Mouse (Mus musculus): ENCODE data around the gene Arhgap42. TPM values are rescaled to one million over a fixed set of nuclear protein-coding genes. Genes with fewer than 3 reads are reported as not detected.
A peak's percentile ranks its signal among the peaks of the same experiment; 100 is the strongest.

The Arhgap42 gene
- polyA plus RNA-seq, 1 experiment from 2014 or later: 23.4 TPM

DNA sequence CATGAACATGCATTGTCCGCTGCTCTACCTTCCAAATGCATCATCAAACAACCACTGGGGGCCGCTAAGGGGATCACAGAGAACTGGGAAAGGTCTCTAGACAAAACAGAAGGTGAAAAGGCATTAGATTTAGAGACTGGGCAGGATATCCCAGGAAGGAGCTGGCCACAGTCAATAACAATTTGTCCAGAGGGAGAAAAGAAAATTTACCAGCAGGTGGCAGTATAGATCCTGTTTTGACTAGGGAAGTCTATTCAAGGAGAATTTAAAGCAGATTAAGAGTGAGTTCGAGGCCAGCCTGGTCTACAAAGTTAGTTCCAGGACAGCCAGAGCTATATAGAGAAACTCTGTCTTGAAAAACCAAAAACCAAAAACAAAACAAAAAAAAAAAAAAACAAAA is 189.7 kb downstream of the Arhgap42 start:
- Histone ChIP-seq H3K4me3 (ENCODE audit: low read depth, low read length) (no peak overlapping the region), H3K4me1 (replicated peaks; ENCODE audit: control insufficient read depth, insufficient read depth, low read length) (no peaks in the 10 kb centered on the region), H3K36me3 (ENCODE audit: control insufficient read depth, insufficient read depth) (peaks cover 17% of the 10 kb centered on the region; the same call in 1 of the 2 replicates), H3K27me3 (replicated peaks; ENCODE audit: control insufficient read depth, insufficient read depth, low read length) (no peaks in the 10 kb centered on the region), H3K9me3 (ENCODE audit: control insufficient read depth) (no peaks in the 10 kb centered on the region), H3K9ac (ENCODE audit: low read depth, low read length) (no peak overlapping the region), H3K27ac (ENCODE audit: low read depth, low read length) (no peak overlapping the region), H3K4me2 (replicated peaks; ENCODE audit: low read depth) (no peak overlapping the region)
- WGBS: 57% methylated on average over 3 of the region's 3 CpGs
- peak; percentile 63 for TF ChIP-seq CTCF (IDR thresholded peaks at IDR 0.05; ENCODE audit: low read depth)
- no peak for ATAC-seq

DNA sequence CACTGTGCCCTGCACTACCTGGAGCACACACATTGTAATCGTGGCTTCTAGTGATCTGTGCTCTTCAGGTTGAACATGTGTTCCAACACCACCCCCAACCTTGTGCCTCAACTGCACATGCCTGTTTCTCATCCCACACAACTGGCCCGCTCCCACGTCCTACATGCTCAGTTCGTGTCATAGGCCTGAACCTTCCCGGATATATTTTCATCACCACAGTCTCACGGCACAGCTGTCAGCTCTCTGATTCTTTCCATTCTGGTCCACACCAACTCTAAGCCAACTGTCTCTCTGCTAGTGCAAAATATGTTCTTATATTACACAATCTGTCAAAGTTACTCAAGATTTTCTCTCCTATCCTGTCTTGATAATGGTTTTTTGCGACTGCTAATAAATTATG is 197.9 kb downstream of the Arhgap42 start:
- H3K27me3 ChIP-seq (replicated peaks; ENCODE audit: control insufficient read depth, insufficient read depth, low read length): no peaks in the 10 kb centered on the region
- no peak overlapping the region for H3K4me3 ChIP-seq (ENCODE audit: low read depth, low read length)
- no peak for TF ChIP-seq CTCF (IDR thresholded peaks at IDR 0.05; ENCODE audit: low read depth)
- H3K27ac ChIP-seq (ENCODE audit: low read depth, low read length): no peak overlapping the region
- 93% methylated on average over 7 of the region's 7 CpGs for WGBS
- no peaks in the 10 kb centered on the region for H3K9me3 ChIP-seq (ENCODE audit: control insufficient read depth)
- no peak overlapping the region for H3K4me2 ChIP-seq (replicated peaks; ENCODE audit: low read depth)
- 0 out of 2 replicates have a peak, but pooled peaks cover 7% of the 10 kb centered on the region for H3K36me3 ChIP-seq (ENCODE audit: control insufficient read depth, insufficient read depth)
- H3K4me1 ChIP-seq (replicated peaks; ENCODE audit: control insufficient read depth, insufficient read depth, low read length): no peaks in the 10 kb centered on the region
- H3K9ac ChIP-seq (ENCODE audit: low read depth, low read length): no peak overlapping the region
- no peak for ATAC-seq

DNA sequence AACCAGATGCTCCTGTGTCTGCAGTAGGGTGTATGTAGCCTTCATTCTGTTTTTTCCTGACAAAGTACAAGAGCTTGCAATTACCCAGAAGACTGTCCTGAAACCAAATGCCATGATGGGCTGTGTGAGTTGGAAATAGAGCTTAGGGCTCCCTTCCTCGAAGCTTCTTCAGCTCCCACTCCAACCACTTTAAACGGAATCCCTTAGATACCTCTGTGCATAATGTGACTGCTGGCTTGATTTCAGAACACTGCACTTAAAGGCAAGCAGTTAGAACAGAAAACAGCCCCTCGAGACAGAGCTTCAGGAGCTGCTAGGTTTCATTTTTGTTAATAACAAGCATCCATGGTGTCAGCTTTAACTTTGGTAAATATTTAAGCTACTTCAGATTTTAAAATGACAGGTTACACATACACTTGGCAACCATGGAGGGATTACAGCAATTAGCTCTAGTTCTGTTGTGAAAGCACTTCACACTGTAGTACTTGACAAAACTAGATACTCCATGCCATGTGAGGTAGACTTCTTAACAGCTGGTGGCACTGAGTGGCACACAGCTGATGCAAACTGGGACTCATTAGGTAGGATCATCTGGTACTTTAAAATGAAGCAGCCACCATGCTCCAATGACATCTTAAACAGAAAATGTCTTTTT is 201.8 kb downstream of the Arhgap42 start:
- Histone ChIP-seq H3K9ac (ENCODE audit: low read depth, low read length) (no peak overlapping the region), H3K4me1 (replicated peaks; ENCODE audit: control insufficient read depth, insufficient read depth, low read length) (no peaks in the 10 kb centered on the region), H3K4me3 (ENCODE audit: low read depth, low read length) (no peak overlapping the region), H3K4me2 (replicated peaks; ENCODE audit: low read depth) (no peak overlapping the region), H3K27ac (ENCODE audit: low read depth, low read length) (no peak overlapping the region), H3K27me3 (replicated peaks; ENCODE audit: control insufficient read depth, insufficient read depth, low read length) (no peaks in the 10 kb centered on the region), H3K36me3 (ENCODE audit: control insufficient read depth, insufficient read depth) (peaks cover 19% of the 10 kb centered on the region), H3K9me3 (ENCODE audit: control insufficient read depth) (no peaks in the 10 kb centered on the region)
- 65% methylated on average over 3 of the region's 3 CpGs for WGBS
- no peak for TF ChIP-seq CTCF (IDR thresholded peaks at IDR 0.05; ENCODE audit: low read depth)
- ATAC-seq: no peak

DNA sequence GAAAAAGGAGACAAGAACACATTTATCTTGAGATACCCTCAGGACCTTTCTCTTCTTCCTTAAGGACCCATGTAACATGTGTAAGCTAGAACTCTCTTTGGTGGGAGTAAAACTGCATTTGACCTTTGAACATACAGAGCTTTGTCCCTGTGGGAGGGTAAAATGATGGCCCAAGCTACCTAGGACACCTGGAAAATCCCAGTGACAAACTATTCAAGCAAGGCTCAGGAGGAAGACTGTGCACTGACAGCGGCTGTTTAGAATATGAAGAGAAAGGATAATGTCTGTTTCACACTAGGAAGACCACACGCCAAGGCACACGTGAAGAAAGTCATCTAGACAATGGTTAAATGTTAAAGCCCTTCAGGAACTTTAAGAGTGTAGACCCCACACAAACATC is 211.0 kb downstream of the Arhgap42 start:
- H3K36me3 ChIP-seq (ENCODE audit: control insufficient read depth, insufficient read depth): peaks cover 29% of the 10 kb centered on the region
- H3K27me3 ChIP-seq (replicated peaks; ENCODE audit: control insufficient read depth, insufficient read depth, low read length): no peaks in the 10 kb centered on the region
- WGBS: 89% methylated on average over 3 of the region's 3 CpGs
- no peak overlapping the region for H3K4me2 ChIP-seq (replicated peaks; ENCODE audit: low read depth)
- no peak overlapping the region for H3K9ac ChIP-seq (ENCODE audit: low read depth, low read length)
- H3K4me3 ChIP-seq (ENCODE audit: low read depth, low read length): no peak overlapping the region
- H3K4me1 ChIP-seq (replicated peaks; ENCODE audit: control insufficient read depth, insufficient read depth, low read length): no peaks in the 10 kb centered on the region
- TF ChIP-seq CTCF (IDR thresholded peaks at IDR 0.05; ENCODE audit: low read depth): no peak
- ATAC-seq: no peak
- no peaks in the 10 kb centered on the region for H3K9me3 ChIP-seq (ENCODE audit: control insufficient read depth)
- no peak overlapping the region for H3K27ac ChIP-seq (ENCODE audit: low read depth, low read length)

DNA sequence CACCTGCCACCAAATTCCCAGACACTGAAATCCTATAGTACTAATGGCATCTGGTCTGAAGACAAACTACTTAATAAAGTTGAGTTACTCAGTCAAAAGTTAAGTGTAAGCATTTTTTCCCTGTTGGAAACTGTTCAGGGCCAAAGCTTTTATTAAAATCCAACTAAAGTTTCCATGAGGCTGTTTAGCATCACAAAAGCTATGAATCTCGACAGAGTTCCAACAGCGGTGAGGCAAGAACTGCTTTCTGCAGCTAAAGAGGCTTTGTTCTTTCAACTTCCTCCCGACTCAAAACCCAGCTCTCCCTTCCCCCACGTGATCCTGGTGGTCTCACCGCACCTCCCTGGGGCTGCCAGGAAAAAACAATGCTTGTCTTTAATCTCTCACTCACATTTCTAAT is 211.5 kb downstream of the Arhgap42 start:
- Histone ChIP-seq H3K4me1 (replicated peaks; ENCODE audit: control insufficient read depth, insufficient read depth, low read length) (no peaks in the 10 kb centered on the region), H3K4me3 (ENCODE audit: low read depth, low read length) (no peak overlapping the region), H3K27ac (ENCODE audit: low read depth, low read length) (no peak overlapping the region), H3K36me3 (ENCODE audit: control insufficient read depth, insufficient read depth) (peaks cover 27% of the 10 kb centered on the region), H3K9ac (ENCODE audit: low read depth, low read length) (no peak overlapping the region), H3K4me2 (replicated peaks; ENCODE audit: low read depth) (no peak overlapping the region), H3K9me3 (ENCODE audit: control insufficient read depth) (no peaks in the 10 kb centered on the region), H3K27me3 (replicated peaks; ENCODE audit: control insufficient read depth, insufficient read depth, low read length) (no peaks in the 10 kb centered on the region)
- TF ChIP-seq CTCF (IDR thresholded peaks at IDR 0.05; ENCODE audit: low read depth): no peak
- 29% methylated on average over 5 of the region's 5 CpGs for WGBS
- ATAC-seq: no peak

DNA sequence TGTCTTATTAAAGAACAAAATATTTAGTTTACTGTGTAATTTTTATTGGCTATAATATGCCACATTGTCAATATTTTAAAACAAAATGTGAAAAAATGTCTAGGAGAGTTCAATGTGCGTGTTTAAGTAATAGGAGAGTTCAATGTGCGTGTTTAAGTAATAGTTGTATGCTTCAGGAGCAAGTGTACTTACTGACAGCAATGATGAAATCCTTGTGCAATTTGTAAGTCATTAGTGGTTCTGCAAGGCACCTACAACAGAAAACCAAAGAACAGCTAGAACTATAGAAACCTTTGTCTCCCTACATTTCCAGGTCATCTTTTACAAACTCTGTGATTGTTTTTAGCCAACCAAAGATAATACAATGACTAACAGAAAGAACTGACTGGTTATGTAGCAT is 223.8 kb downstream of the Arhgap42 start:
- 88% methylated on average over 2 of the region's 2 CpGs for WGBS
- no peaks in the 10 kb centered on the region for H3K4me1 ChIP-seq (replicated peaks; ENCODE audit: control insufficient read depth, insufficient read depth, low read length)
- TF ChIP-seq CTCF (IDR thresholded peaks at IDR 0.05; ENCODE audit: low read depth): no peak
- no peak for ATAC-seq
- H3K4me2 ChIP-seq (replicated peaks; ENCODE audit: low read depth): no peak overlapping the region
- H3K27me3 ChIP-seq (replicated peaks; ENCODE audit: control insufficient read depth, insufficient read depth, low read length): no peaks in the 10 kb centered on the region
- no peak overlapping the region for H3K27ac ChIP-seq (ENCODE audit: low read depth, low read length)
- H3K36me3 ChIP-seq (ENCODE audit: control insufficient read depth, insufficient read depth): peaks cover 24% of the 10 kb centered on the region
- H3K4me3 ChIP-seq (ENCODE audit: low read depth, low read length): no peak overlapping the region
- H3K9me3 ChIP-seq (ENCODE audit: control insufficient read depth): no peaks in the 10 kb centered on the region
- H3K9ac ChIP-seq (ENCODE audit: low read depth, low read length): no peak overlapping the region

DNA sequence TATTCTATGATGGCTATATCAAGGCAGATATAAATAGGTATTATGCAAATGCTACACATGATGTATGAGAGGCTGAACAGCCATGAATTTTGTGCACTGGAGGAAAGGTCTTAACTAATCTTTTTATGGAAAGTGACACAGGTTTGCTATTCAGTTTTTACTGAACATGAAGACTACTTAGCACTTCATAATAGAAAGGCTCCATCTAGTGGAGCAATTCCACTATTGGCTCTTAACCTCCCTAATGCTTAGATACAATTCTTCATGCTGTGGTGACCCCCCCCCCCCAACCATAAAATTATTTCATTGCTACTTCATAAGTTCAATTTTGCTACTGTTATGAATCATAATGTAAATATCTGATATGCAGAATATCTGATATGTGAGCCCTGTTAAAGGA is 237.7 kb downstream of the Arhgap42 start:
- no peaks in the 10 kb centered on the region for H3K9me3 ChIP-seq (ENCODE audit: control insufficient read depth)
- peaks cover 24% of the 10 kb centered on the region for H3K36me3 ChIP-seq (ENCODE audit: control insufficient read depth, insufficient read depth)
- no peak overlapping the region for H3K4me3 ChIP-seq (ENCODE audit: low read depth, low read length)
- no peak overlapping the region for H3K9ac ChIP-seq (ENCODE audit: low read depth, low read length)
- peak; percentile 55 for TF ChIP-seq CTCF (IDR thresholded peaks at IDR 0.05; ENCODE audit: low read depth)
- no peaks in the 10 kb centered on the region for H3K27me3 ChIP-seq (replicated peaks; ENCODE audit: control insufficient read depth, insufficient read depth, low read length)
- no peak for ATAC-seq
- no peaks in the 10 kb centered on the region for H3K4me1 ChIP-seq (replicated peaks; ENCODE audit: control insufficient read depth, insufficient read depth, low read length)
- no peak overlapping the region for H3K27ac ChIP-seq (ENCODE audit: low read depth, low read length)
- H3K4me2 ChIP-seq (replicated peaks; ENCODE audit: low read depth): no peak overlapping the region

All from intestine, postnatal 0 days (tissue).